Comparison of ENCODE assay signal across 9 mouse cellular contexts in genomic region chr14:24244330-24245176, GRCm38 (mm10). TPM values are rescaled to one million over a fixed set of nuclear protein-coding genes. Genes with fewer than 3 reads are reported as not detected.
DNase-seq lines count a peak whose midpoint lies in the region; ATAC-seq and TF ChIP-seq lines count a peak whose summit lies in the region.
"Had no signal": no experiment of that assay in that cellular context is flagged by ENCODE, and none has a peak within 500 bp of the region (broad histone marks: within the 10 kb centered on the region; RNA-seq: fewer than 3 reads in every experiment).

No protein-coding gene starts in this region.

- H3K36me3 ChIP-seq in forebrain, embryonic 13.5 days (ENCODE audit: poor library complexity, severe bottlenecking) = peaks cover 16% of the 10 kb centered on the region
- no peaks in the 10 kb centered on the region for H3K36me3 ChIP-seq in liver, embryonic 12.5 days
- 0 out of 2 replicates have a peak, but pooled peaks cover 6% of the 10 kb centered on the region for H3K36me3 ChIP-seq in neural tube, embryonic 12.5 days

- peak overlapping the region; percentile 94 for H3K9ac ChIP-seq in forebrain, embryonic 13.5 days
- H3K9ac ChIP-seq in liver, embryonic 12.5 days = peak overlapping the region; percentile 71
- H3K9ac ChIP-seq in neural tube, embryonic 12.5 days = peak overlapping the region; percentile 94

- 2% methylated on average over 40 of the region's 40 CpGs for WGBS in bone marrow, adult 2 months
- under 1% methylated on average over 40 of the region's 40 CpGs for WGBS in forebrain, embryonic 13.5 days
- 1% methylated on average over 40 of the region's 40 CpGs for WGBS in liver, embryonic 12.5 days (ENCODE audit: insufficient replicate concordance)
- WGBS in neural tube, embryonic 12.5 days = under 1% methylated on average over 40 of the region's 40 CpGs

- no peaks in the 10 kb centered on the region for H3K4me1 ChIP-seq in bone marrow, adult 2 months (ENCODE audit: control insufficient read depth, insufficient read depth, low read length)
- peaks cover 30% of the 10 kb centered on the region for H3K4me1 ChIP-seq in forebrain, embryonic 13.5 days
- peaks cover 20% of the 10 kb centered on the region for H3K4me1 ChIP-seq in liver, embryonic 12.5 days
- H3K4me1 ChIP-seq in neural tube, embryonic 12.5 days = peaks cover 13% of the 10 kb centered on the region

- TF ChIP-seq CTCF in bone marrow, adult 2 months (IDR thresholded peaks at IDR 0.05; ENCODE audit: control insufficient read depth, insufficient read depth, low read length) = no peak

- DNase-seq in left cerebral cortex, adult 18-20 months (ENCODE audit: low spot score in 2 of 2) = peak; percentile 22 to 24
- no peak for DNase-seq in left cerebral cortex, postnatal 4 days
- DNase-seq in induced T-regulatory cell, adult 2 months (ENCODE audit: low read depth) = peak; percentile 2
- DNase-seq in thymus, adult 18-20 months = no peak

- no peak overlapping the region for H3K4me3 ChIP-seq in bone marrow, adult 2 months (replicated peaks; ENCODE audit: control insufficient read depth, low read depth, low read length)
- peak overlapping the region; percentile 65 for H3K4me3 ChIP-seq in forebrain, embryonic 13.5 days
- peak overlapping the region; percentile 67 for H3K4me3 ChIP-seq in liver, embryonic 12.5 days
- peak overlapping the region; percentile 84 for H3K4me3 ChIP-seq in neural tube, embryonic 12.5 days

- ATAC-seq in forebrain, embryonic 13.5 days = peak; percentile 64
- ATAC-seq in liver, embryonic 12.5 days = no peak
- peak; percentile 26; the same call in 1 of the 2 replicates for ATAC-seq in neural tube, embryonic 12.5 days (ENCODE audit: low FRiP score, low read depth)

- intact Hi-C loops in left cerebral cortex, postnatal 4 days (cut with DNase I) = loop anchor here (10.0 kb wide), 1 partner anchor 60 kb away; no protein-coding TSS in a partner anchor

- peak overlapping the region; percentile 43 for H3K27ac ChIP-seq in bone marrow, adult 2 months (ENCODE audit: control insufficient read depth, insufficient read depth, low read depth, low read length, poor library complexity)
- H3K27ac ChIP-seq in forebrain, embryonic 13.5 days = peak overlapping the region; percentile 89
- H3K27ac ChIP-seq in liver, embryonic 12.5 days = peak overlapping the region; percentile 54
- no peak overlapping the region; the same call in 1 of the 2 replicates for H3K27ac ChIP-seq in neural tube, embryonic 12.5 days
- H3K27ac ChIP-seq: macrophage had no signal

- H3K27me3 ChIP-seq in forebrain, embryonic 13.5 days = no peaks in the 10 kb centered on the region
- H3K27me3 ChIP-seq in liver, embryonic 12.5 days (replicated peaks) = peaks cover 97% of the 10 kb centered on the region
- no peaks in the 10 kb centered on the region for H3K27me3 ChIP-seq in neural tube, embryonic 12.5 days (replicated peaks)

- no peaks in the 10 kb centered on the region for H3K9me3 ChIP-seq in forebrain, embryonic 13.5 days (replicated peaks)
- no peaks in the 10 kb centered on the region for H3K9me3 ChIP-seq in liver, embryonic 12.5 days (replicated peaks)
- H3K9me3 ChIP-seq in neural tube, embryonic 12.5 days = no peaks in the 10 kb centered on the region

- H3K4me2 ChIP-seq in forebrain, embryonic 13.5 days = peak overlapping the region; percentile 90
- H3K4me2 ChIP-seq in liver, embryonic 12.5 days = peak overlapping the region; percentile 81
- peak overlapping the region; percentile 93 for H3K4me2 ChIP-seq in neural tube, embryonic 12.5 days (replicated peaks)

- no peak for TF ChIP-seq POLR2A in bone marrow, adult 2 months (IDR thresholded peaks at IDR 0.05; ENCODE audit: borderline replicate concordance, control insufficient read depth, low read depth, low read length)

RNA-seq across cellular contexts. Expression of gene Dlg5, which starts 1.2 kb away (rescaled TPM):
- total RNA-seq in left cerebral cortex, adult 18-20 months (2021) = 10 to 100 TPM; 33.5 to 35.9 TPM
- 10 to 100 TPM; 81.9 to 94.0 TPM for total RNA-seq in left cerebral cortex, postnatal 4 days (2021)
- 5.2 and 8.4 TPM in 2 replicates for polyA plus RNA-seq in bone marrow, adult 2 months (2011; ENCODE audit: insufficient read depth, insufficient read length, low replicate concordance, missing spikeins)
- 15.5 and 18.4 TPM in 2 replicates for polyA plus RNA-seq in forebrain, embryonic 13.5 days (2015; fragmentation: Nextera tagmentation; extraction: Ambion mirVana)
- polyA plus RNA-seq in liver, embryonic 12.5 days (2016; fragmentation: Nextera tagmentation; extraction: Ambion mirVana) = 2.2 and 3.2 TPM in 2 replicates
- 17.7 and 21.9 TPM in 2 replicates for polyA plus RNA-seq in neural tube, embryonic 12.5 days (2016; fragmentation: Nextera tagmentation; extraction: Ambion mirVana)

RNA-seq across cellular contexts. Expression of gene E330034G19Rik, which starts 48.5 kb away (rescaled TPM):
- not detected for total RNA-seq in left cerebral cortex, adult 18-20 months (2021)
- not detected for total RNA-seq in left cerebral cortex, postnatal 4 days (2021)
- polyA plus RNA-seq in bone marrow, adult 2 months (2011; ENCODE audit: insufficient read depth, insufficient read length, low replicate concordance, missing spikeins) = not detected in 2 replicates
- not detected in 2 replicates for polyA plus RNA-seq in forebrain, embryonic 13.5 days (2015; fragmentation: Nextera tagmentation; extraction: Ambion mirVana)
- not detected in 2 replicates for polyA plus RNA-seq in liver, embryonic 12.5 days (2016; fragmentation: Nextera tagmentation; extraction: Ambion mirVana)
- polyA plus RNA-seq in neural tube, embryonic 12.5 days (2016; fragmentation: Nextera tagmentation; extraction: Ambion mirVana) = not detected in 2 replicates
- polyA plus RNA-seq: macrophage had no signal

Comparison
In these comparisons a context has a peak if more than half of its experiments do, and no peak if none do; other contexts are left out.
1. DNase-seq: peak in left cerebral cortex, adult 18-20 months (2 of 2) and induced T-regulatory cell, adult 2 months (single experiment); none in left cerebral cortex, postnatal 4 days (single experiment) and thymus, adult 18-20 months (0 of 2).
2. Peak in every context shown above with its lines, with median percentiles within 50 percentile points of each other: H3K4me2 ChIP-seq and H3K9ac ChIP-seq.